Mouse (Mus musculus): Measurements from ENCODE around the gene Pola1.

Gene Pola1

DNA sequence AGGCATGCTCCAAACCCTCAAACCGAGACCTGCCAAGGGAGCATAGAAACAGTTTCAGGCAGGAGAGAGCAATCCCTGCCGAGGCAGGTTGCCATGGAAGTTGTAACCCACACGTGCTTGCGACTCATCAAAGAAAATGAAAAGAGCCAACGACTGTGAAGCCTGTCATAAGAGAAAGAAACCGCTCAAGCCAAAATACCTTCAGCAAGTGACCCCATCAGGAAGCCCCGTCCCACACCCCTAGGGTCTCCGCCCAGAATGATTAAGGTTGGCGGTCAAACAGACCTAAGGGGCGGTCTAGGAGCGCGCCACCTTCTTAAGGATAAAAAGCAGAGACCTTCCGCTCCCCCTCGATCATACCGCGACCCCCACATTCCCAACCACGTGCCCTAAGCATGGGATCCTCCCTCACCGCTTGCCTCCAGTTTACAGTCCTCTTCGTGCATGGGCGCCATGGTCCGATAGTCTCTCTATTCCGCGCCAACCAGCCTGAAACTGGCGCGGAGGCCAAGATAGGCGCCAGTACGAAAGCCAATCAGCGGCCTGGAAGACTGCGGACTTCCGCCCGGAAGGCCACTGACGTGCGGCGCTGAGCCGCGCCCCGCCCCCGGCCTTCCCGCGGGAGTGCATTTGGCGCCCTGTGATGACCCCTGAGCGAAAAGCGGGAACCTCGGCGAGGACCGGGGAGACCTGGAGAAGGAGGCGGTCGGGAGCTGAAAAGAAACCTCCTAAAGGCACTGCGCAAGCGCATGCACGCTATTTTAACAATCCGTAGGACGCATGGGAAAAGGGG, at the start of gene Pola1:
Gene Pola1 (minus strand): TSS at position 499 of the 793 bp plus-strand sequence.
- DNase-seq (ENCODE audit: low read depth, low spot score) = peak; percentile 60

DNA sequence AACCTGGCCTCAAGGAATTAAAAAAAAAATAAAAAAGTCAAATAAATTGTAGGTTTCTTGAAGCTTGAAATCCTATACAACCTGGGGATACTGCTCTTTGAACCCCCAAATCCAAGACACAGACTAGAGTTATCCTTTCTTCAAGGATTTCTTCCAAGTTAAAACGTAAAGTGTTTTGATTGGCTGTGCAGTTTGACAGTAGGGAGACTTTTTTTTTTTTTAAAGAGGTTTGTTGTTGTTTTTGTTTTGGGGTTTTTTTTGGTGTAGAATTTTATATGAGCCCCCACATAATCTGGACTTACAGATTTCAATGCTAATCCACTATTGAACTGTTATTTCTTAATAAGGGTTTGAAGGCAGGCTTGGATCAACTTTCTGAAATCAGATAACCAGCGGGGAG, 44.3 kb upstream of the Pola1 start:
- no peak for DNase-seq (ENCODE audit: low read depth, low spot score)

DNA sequence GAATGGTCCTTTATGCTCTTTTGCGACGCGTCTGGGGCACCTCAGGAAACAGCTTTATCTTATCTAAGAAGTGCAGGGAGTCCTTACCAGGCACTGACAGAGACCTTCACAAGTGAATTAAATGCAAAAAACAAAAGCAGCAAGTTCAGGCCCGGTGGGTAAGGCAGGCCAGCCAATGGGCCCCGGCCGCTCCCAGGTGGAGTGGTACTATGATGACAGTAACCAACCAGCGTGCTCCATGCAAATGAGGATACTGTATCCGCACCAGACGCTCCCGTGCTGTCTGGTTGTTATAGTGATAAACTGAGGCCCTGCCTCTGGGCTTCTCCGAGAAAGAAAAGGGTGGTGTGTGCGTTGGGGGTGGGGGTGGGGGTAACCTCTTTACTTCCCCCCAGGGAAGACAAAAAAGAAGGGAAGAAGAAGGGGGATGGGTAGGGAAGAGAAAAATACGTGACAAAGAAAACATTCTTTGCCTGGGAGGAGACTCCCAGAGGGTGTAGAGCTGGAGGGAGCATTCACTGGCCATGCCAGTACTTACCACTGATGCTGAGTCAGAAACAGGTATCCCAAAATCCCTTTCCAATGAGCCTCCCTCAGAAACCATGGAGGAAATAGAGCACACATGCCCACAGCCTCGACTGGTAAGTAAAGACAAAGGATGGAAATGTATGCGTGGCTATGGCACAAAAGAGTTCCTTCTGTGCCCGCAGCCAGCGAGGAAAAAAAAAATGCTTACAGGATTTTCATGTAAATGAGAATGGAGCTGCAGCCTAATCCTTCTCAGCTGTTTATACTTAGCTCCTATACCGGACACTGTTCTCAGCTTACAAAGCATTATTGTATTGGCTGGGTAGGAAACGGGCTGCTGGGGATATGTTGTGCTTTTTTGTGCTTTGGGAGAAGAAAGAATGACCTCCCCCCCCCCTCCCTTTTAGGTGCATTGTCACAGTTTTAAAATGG, 43.2 kb upstream of the Pola1 start:
- DNase-seq (ENCODE audit: low read depth, low spot score) = peak; percentile 41

DNA sequence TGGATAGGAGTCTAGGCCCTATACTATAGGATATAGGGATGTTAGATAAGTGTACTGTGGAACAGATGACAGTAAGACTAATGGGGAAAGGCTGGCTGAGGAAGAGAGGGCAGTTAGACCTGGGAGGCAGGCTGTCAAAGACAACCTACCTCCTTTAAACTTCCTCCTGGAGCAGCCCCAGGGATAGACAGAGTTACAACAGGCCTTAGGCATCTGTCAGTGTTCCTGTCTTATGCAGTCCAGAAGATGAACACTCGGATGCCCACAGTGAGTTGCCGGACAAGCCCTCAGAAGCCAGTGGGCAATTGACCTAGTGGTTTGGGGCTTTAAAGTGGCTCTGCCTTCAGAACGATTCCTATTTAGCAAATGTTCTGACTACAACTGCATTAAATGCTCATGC, 42.5 kb upstream of the Pola1 start:
- no peak for DNase-seq (ENCODE audit: low read depth, low spot score)

DNA sequence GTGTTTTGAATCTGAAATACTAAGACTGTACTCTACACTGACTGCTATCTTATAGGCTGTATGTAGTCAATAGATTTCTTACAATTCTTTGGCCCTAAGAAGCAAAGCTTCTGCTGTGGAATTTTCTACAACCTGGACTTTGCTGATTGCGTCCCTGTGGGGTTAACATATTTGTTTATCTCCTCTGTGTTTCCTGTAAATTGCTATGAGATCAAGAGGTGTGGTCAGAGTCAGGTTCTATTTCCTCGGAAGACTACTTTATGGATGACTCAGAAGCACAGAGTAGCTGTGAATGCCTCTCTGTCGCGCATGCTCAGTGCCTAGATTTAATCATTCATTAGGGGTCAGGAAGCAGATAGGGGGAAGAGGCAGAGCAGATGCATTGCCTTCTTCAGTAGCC, 32.8 kb upstream of the Pola1 start:
- DNase-seq (ENCODE audit: low read depth, low spot score) = no peak

DNA sequence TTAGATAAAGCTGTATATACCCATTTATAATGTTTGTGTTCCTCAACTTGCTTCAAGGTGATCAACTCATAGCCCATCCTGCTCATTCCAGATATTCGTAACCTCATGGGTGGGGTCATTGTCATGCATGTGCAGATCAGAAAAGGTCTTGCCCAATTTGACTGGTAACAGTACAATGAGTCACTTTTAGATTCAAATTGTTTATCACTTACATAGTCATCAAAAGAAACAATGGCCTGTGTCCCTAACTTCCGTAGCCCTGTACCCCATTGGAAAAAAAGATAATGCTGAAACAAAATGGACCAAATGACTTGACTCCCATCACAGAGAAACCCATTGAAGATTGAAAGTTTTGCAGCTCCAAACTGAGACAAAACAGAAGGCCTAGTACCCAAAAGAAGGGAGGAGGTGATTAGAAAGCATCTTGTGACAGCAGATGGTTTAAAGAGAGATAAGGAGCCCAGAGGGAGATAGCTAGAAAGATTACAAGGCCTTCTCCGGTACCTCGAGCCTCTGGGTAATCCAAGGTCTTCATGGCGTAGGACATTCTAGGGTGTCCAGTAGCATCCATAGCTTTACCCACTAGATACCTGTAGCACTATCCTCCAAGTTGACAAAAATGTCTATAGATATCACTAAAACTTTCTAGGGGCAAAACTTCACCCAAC, 32.1 kb upstream of the Pola1 start:
- no peak for DNase-seq (ENCODE audit: low read depth, low spot score)

DNA sequence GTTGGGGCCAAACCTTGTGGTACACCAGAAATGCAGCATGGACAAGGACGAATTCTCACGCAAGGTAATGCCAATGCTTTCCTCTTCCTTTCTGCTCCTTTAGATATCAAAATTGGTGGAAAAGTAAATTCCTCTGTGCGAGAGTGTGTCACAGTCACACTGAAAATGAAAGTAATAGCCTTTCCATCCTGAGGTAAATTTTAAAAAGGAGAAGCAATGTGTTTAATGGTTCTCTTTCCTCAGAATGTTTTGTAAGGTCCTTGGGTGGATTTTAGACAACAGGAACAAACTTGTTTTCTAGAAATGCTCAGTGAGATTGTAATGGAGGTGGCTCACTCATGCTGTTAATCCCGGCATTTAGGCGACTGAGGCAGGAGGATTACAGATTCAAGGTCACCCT, 23.2 kb upstream of the Pola1 start:
- no peak for DNase-seq (ENCODE audit: low read depth, low spot score)

DNA sequence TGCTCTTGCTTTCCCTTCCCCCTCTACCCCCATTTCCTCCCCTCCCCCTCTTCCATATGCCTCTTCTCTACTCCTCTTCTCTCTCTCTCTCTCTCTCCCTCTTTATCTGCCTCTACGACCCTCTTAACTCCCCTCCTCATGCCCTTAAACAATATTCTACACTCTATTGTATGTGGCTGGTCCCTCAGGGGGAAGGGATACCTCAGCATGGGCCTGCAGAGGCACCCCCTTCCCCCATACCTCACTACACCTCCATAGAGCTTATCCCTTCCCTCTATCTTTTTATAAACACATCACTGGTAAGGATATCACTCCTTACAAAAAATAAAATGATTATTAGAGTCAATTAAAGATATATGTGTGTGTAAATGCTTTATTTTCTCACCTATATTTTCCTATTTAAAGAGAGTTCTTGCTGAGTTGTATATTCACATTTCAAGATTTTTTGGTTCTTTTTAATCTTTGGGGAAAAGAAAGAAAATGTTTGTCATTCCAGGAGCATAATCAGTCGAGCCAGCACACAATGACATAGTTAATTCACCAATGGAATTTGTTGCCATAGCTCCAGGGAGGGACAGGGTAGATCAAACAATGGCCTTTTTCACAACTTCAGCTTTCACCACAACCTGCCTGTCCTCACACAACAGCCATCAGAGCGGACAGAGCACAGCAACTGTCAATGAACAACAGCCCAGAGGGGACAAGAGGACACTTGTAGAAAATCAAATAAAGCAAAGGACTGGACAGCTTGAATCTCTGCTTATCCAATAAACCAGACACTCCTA, 22.5 kb upstream of the Pola1 start, which contains the start of gene Pcyt1b:
Gene Pcyt1b (plus strand): TSS at position 646 of the 785 bp plus-strand sequence.
- no peak for DNase-seq (ENCODE audit: low read depth, low spot score)

DNA sequence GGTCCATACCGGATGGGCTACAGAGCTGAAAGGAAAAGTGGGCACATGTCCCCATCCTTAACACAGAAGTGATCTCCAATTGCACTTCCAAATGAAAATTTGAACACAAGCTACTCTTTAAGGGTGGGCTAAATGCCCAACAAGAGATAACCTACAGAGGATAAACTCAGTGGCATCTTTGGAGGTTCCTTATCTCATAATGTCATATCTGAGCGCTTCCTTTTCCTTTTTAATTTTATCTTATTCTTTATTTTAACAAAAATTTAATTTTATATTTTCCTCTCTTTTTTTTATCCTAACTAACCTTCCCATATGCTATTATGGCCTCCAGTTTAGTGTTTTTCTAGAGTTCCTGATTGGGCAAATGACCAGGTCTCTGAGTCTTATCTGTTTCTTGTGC, 18.8 kb upstream of the Pola1 start:
- DNase-seq (ENCODE audit: low read depth, low spot score) = no peak

DNA sequence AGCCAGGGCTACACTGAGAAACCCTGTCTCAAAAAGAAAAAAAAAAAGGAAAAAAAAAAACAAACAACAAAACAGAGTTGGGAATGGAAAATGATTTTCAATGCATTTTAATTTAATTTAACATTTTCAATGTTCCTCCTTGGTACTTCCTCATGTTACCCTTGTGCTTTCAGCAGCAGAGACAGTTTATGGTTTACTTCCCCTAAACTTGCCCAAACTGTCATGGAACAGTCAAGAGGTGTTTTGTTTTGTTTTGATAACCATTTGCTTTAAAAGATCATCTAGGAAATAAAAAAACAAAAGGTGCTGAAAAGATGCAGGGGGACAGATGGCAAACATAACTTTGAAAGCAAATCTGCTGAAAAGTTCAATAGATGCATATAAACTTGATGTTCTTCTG, 12.1 kb upstream of the Pola1 start:
- DNase-seq (ENCODE audit: low read depth, low spot score) = no peak

DNA sequence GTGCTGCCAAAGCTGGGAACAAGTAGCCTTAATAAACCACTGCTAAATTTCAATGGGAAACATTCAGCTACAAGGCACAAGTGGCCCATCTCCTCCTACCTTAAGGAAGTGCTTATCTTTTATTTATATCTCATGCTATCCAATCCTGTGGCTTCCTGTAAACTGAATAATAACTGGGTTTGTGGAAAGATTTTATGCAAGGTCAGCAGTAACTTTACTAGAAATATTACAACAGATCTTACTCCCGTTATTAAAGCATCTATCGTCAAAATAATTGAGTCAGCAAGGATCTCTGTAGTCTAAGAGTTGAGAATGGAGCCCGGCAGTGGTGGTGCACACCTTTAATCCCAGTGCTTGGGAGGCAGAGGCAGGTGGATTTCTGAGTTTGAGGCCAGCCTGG, 11.6 kb upstream of the Pola1 start:
- no peak for DNase-seq (ENCODE audit: low read depth, low spot score)

DNA sequence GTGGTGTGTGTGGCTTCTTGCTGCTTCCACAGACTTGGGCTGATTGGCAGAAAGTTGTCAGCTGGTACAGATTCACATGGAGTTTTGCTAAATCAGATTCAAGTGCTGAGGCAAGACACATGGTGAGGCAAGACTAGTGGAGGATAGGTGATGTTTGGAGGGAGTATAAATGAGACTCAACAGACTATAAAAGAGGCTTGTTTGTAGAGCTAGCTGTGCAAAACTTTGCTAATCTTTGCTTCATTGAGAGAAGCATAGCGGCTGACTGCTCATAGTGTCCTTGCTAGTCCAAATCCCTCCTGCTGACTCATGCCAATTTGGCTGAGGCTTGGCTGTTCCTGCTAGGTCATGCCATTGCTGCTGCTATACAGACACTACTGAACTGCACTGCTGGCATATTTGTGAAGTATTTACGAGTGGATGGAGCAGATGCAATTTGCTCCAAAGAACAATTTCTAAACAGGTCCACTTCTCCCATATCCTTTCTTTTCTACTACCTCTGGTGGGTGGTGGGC, 3.0 kb upstream of the Pola1 start:
- no peak for DNase-seq (ENCODE audit: low read depth, low spot score)

DNA sequence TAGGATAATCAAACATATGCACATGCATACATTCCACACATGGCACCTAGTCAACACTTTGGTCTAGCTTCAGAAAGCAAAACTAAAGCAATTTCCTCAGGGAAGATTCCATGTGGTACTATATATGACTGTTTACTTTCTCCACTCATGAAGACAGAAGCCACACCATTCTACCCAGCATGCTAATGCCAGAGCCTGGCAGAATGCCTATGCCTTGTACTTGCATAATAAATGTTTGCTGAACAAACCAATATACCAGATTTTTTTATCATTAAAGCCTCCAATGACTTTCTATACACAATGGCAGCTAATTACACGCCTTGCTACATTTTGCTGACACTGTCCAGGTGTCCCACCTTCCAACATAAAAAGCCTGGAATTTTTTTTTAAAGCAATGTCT, 1.7 kb downstream of the Pola1 start:
- DNase-seq (ENCODE audit: low read depth, low spot score) = no peak

DNA sequence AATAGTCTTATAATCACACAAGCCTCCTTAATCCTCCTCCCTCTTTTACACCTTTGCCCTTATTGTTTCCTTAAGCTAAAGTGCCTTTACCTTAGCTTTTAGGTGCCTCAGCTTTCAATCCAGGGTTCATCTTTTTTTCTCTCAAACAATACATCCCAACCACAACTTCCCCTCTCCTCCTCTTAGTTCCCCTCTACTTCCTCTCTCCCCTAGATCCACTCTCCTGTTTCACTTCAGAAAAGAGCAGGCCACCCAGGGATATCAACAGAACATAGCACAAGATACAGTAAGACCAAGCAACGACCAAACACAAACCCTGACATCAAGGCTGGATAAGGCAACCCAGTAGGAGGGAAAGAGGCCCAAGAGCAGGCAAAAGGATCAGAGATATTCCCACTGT, 29.7 kb downstream of the Pola1 start:
- no peak for DNase-seq (ENCODE audit: low read depth, low spot score)

DNA sequence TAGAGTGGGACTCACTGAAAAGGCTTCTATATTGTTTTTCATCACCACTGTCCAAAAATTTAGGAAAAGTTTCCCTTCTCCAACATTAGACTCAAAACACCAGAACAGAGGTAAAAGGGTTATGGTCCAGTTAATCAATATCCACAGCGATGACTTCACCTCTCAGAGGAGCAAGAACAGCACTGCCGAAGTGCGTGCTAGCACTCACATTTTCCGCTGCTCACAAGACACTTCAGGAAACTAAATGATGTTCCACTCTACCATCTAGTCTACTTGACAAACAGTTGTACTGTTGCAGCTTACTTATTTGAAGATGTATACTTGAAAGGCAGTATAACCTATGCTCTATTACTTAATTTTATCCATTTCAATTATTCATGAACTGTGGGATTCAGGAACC, 37.7 kb downstream of the Pola1 start:
- DNase-seq (ENCODE audit: low read depth, low spot score) = no peak

DNA sequence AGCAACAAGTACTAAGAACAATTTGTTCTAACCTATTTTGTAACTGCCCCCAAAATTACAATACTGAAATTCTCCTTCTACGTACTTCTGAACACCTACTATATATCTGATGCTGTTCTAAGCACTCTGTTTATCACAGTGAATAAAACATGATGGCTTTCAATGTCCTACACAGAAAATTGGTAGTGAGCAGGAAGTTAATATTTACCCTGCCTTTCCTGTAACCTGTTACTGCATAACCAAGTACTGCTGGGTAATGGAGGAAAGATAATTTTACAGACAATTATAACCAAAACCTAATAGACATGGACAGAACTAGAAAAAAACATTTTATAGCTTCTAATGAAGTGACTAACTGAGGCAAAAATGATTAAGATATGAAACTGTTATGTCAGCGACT, 51.0 kb downstream of the Pola1 start:
- DNase-seq (ENCODE audit: low read depth, low spot score) = no peak

DNA sequence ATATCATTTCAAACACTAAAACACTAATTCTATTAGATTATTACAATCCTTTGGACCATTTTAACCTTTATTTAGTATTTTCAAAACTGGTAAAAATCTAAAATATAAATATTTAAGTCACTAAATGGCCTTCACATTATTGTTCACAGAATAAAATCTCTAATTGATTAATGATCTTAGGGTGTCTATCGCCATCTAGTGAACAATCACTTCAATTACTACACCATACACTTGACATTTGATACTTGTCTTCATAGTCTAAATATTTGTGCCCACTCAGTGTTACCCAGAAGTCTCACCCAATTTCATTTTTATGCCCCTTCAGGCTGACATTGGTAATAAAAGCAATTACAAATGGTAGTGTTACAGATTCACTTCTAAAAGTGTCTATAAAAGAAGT, 74.8 kb downstream of the Pola1 start:
- no peak for DNase-seq (ENCODE audit: low read depth, low spot score)

DNA sequence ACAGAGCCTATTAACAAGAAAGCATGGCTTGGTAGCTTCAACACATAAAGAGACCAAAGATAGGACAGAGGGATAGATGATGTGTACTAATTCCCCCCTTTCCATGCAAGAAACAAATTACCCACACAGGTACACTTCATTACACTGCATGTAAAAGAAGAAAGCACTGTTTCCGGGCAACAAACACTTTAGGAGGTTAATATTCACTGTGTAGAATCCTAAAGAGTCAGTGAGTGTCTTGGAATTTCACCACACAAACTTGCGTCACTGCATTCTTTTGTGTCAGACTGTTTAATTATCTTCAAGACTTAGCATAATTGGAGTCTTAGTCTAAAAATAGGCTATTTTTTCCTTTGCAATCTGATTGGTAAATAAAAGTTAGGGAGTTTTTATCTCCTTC, 92.2 kb downstream of the Pola1 start:
- DNase-seq (ENCODE audit: low read depth, low spot score) = no peak

DNA sequence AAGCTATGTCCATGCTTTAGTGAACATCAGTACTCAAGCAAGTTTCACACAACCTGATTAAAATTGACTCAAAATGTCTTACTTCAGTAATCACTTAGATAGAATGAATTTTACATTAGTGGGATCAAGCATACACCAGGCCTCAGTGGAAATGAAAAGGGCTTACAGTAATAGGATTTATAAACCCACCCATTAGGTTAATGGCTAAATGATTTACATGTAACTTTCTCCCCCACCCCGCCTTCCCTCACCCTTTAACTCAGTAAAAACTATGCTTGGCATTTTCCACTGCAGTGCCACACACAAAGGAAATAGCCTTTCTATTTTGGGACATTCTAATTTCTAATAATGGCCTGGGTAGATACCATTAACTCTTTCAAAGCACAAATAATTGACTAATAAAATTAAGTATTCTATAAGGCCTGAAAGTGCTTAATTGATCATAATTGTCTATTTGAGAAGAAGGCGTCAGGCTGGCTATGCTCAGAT, 129.0 kb downstream of the Pola1 start:
- DNase-seq (ENCODE audit: low read depth, low spot score) = no peak

DNA sequence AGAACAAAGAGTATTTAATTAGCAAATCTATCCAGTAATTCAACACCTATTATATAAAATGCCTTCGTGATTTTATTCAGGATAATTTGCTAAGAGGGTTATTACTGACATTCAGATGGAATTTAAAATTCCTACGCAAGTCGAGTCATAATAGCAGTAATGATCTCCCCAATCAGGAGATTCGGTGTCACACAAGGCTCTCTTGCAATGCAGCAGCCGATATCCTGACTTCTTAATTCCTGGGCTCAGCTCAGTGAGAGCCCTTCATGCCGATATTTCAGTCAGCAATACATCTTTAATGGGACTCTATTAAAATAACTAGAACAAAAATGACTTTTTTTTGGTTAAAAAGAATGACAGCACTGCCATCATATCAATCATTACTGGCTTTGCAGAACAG, 134.4 kb downstream of the Pola1 start:
- DNase-seq (ENCODE audit: low read depth, low spot score) = no peak

DNA sequence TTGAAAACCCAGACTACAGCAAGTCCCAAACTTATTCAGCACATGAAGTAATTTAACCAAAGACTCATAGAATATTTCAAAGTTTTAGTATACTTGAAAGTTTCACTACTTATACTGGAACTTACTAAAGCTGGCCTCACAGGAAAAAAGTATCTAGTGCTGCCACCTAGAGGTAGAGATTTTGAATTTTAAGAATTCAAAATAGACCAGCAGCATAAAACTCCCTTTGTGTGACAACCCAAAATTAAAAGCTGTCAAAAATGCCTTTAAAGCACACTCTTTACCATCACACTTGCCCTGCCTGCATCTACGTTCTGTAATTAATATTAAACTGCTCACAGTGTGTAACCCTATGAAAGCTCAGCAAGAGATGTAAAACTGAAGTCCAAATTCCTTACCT, 166.2 kb downstream of the Pola1 start:
- DNase-seq (ENCODE audit: low read depth, low spot score) = no peak

Data from retina, adult 2 months (tissue).